ENCODE assay signal across 8 mouse cellular contexts in the genomic region with DNA sequence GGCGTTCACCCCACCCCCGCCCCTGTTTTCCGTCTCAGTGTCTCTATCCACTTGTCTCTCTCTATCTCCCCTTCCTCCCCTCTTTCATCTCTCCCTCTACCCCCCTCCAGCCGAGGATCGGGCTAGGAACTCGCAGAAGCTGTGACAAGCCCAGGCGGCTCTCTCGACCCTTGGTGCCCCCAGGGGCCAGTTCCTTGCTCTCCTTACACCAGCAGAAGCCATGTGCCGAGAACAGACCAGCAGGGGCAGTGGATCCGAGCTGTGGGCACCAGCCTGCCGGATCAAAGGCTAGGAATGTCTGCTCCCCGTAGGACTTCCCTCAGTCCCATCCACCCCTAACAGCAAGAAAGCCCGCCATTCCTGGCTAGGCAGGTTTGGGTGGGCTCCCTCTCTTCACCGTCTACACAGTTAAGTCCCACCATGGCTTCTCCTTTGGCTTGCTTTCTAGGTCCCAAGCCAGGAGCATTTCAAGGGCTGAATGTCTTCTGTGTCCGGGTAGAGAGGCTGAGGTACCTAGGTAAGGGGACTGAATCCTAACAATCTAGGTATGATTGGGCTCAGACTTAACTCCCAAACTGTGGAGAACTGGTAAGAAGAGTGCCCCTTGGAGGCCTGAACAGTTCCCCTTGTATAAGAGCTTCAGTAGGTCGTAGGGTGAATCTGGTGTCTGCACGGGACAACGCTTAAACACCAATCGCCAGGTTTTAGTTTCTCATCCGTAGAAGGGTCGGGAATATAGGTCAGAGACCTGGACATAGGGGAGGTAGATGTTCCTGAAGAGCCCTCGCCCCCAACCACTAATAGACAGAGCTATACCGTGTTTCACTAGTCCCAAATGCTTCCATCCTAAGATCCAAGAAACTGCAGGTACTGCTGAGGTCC. TPM values are rescaled to one million over a fixed set of nuclear protein-coding genes. Genes with fewer than 3 reads are reported as not detected.
DNase-seq lines count a peak whose midpoint lies in the region; ATAC-seq and TF ChIP-seq lines count a peak whose summit lies in the region.

No protein-coding gene starts in this region.

- TF ChIP-seq EP300 in heart, postnatal 0 days (IDR thresholded peaks at IDR 0.05; ENCODE audit: low read depth): no peak

- H3K4me3 ChIP-seq in heart, postnatal 0 days (ENCODE audit: low read depth, low read length): 0 out of 2 replicates have a peak overlapping the region, but pooled peaks have one; percentile 22
- peak overlapping the region; percentile 44 for H3K4me3 ChIP-seq in embryonic facial prominence, embryonic 13.5 days
- H3K4me3 ChIP-seq in intestine, embryonic 16.5 days (ENCODE audit: low read length): peak overlapping the region; percentile 41
- H3K4me3 ChIP-seq in neural tube, embryonic 14.5 days (ENCODE audit: low read depth, low read length): peak overlapping the region; percentile 37

- 0 out of 2 replicates have a peak overlapping the region, but pooled peaks have one; percentile 36 for H3K4me2 ChIP-seq in heart, postnatal 0 days (ENCODE audit: low read depth, low read length)
- H3K4me2 ChIP-seq in embryonic facial prominence, embryonic 13.5 days: peak overlapping the region; percentile 65
- H3K4me2 ChIP-seq in intestine, embryonic 16.5 days (ENCODE audit: low read depth, low read length): peak overlapping the region; percentile 55
- peak overlapping the region; percentile 72 for H3K4me2 ChIP-seq in neural tube, embryonic 14.5 days (ENCODE audit: low read depth, low read length)

- H3K9ac ChIP-seq in heart, postnatal 0 days (replicated peaks; ENCODE audit: low read depth, low read length): no peak overlapping the region
- 0 out of 2 replicates have a peak overlapping the region, but pooled peaks have one; percentile 55 for H3K9ac ChIP-seq in embryonic facial prominence, embryonic 13.5 days
- H3K9ac ChIP-seq in intestine, embryonic 16.5 days (ENCODE audit: low read depth, low read length): 0 out of 2 replicates have a peak overlapping the region, but pooled peaks have one; percentile 14
- H3K9ac ChIP-seq in neural tube, embryonic 14.5 days (replicated peaks; ENCODE audit: low read depth, low read length): no peak overlapping the region; the same call in 1 of the 2 replicates

- no peak for ATAC-seq in heart, postnatal 0 days (ENCODE audit: insufficient read depth, low read depth)
- ATAC-seq in embryonic facial prominence, embryonic 13.5 days (ENCODE audit: insufficient number of reproducible peaks, insufficient read depth, low FRiP score, low TSS enrichment, low read depth): no peak
- no peak for ATAC-seq in intestine, embryonic 16.5 days
- no peak for ATAC-seq in neural tube, embryonic 14.5 days (ENCODE audit: low read depth)
- ATAC-seq in inflammation-experienced regulatory T-cells, adult 6 months: no peak

- H3K27ac ChIP-seq in heart, postnatal 0 days (ENCODE audit: low read depth): no peak overlapping the region
- no peak overlapping the region for H3K27ac ChIP-seq in embryonic facial prominence, embryonic 13.5 days
- H3K27ac ChIP-seq in intestine, embryonic 16.5 days (ENCODE audit: low read length): no peak overlapping the region
- no peak overlapping the region for H3K27ac ChIP-seq in neural tube, embryonic 14.5 days (ENCODE audit: low read depth, low read length)

- no peak for DNase-seq in heart, postnatal 0 days (ENCODE audit: low spot score)
- no peak for DNase-seq in heart, postnatal 4 days
- no peak for DNase-seq in ovary, postnatal 14 days (ENCODE audit: low spot score)
- DNase-seq in adrenal gland, postnatal 36 days: no peak

- peaks cover 97% of the 10 kb centered on the region for H3K27me3 ChIP-seq in heart, postnatal 0 days (ENCODE audit: control insufficient read depth, insufficient read depth, low read length)
- peaks cover 100% of the 10 kb centered on the region for H3K27me3 ChIP-seq in embryonic facial prominence, embryonic 13.5 days
- peaks cover 64% of the 10 kb centered on the region for H3K27me3 ChIP-seq in intestine, embryonic 16.5 days (replicated peaks; ENCODE audit: control insufficient read depth, insufficient read depth, low read length)
- H3K27me3 ChIP-seq in neural tube, embryonic 14.5 days (ENCODE audit: control insufficient read depth, insufficient read depth, low read length): peaks cover 32% of the 10 kb centered on the region

- no peaks in the 10 kb centered on the region for H3K36me3 ChIP-seq in heart, postnatal 0 days (replicated peaks; ENCODE audit: control insufficient read depth, insufficient read depth, low read length)
- H3K36me3 ChIP-seq in embryonic facial prominence, embryonic 13.5 days: no peaks in the 10 kb centered on the region
- H3K36me3 ChIP-seq in intestine, embryonic 16.5 days (ENCODE audit: control insufficient read depth, insufficient read depth, low read length): no peaks in the 10 kb centered on the region
- no peaks in the 10 kb centered on the region for H3K36me3 ChIP-seq in neural tube, embryonic 14.5 days (ENCODE audit: control insufficient read depth, insufficient read depth, low read length)

- WGBS in heart, postnatal 0 days: under 1% methylated on average over 23 of the region's 23 CpGs
- 1% methylated on average over 23 of the region's 23 CpGs for WGBS in embryonic facial prominence, embryonic 13.5 days
- under 1% methylated on average over 23 of the region's 23 CpGs for WGBS in intestine, embryonic 16.5 days
- WGBS in neural tube, embryonic 14.5 days: 2% methylated on average over 23 of the region's 23 CpGs

- no peaks in the 10 kb centered on the region for H3K9me3 ChIP-seq in heart, postnatal 0 days (replicated peaks; ENCODE audit: control insufficient read depth, low read length)
- H3K9me3 ChIP-seq in embryonic facial prominence, embryonic 13.5 days: no peaks in the 10 kb centered on the region
- no peaks in the 10 kb centered on the region for H3K9me3 ChIP-seq in intestine, embryonic 16.5 days (ENCODE audit: control insufficient read depth, low read length)
- H3K9me3 ChIP-seq in neural tube, embryonic 14.5 days (ENCODE audit: control insufficient read depth, low read length): no peaks in the 10 kb centered on the region

- no peaks in the 10 kb centered on the region for H3K4me1 ChIP-seq in heart, postnatal 0 days (ENCODE audit: control insufficient read depth, insufficient read depth)
- H3K4me1 ChIP-seq in embryonic facial prominence, embryonic 13.5 days: peaks cover 35% of the 10 kb centered on the region
- H3K4me1 ChIP-seq in intestine, embryonic 16.5 days (ENCODE audit: control insufficient read depth, insufficient read depth, low read length): peaks cover 8% of the 10 kb centered on the region; the same call in 1 of the 2 replicates
- H3K4me1 ChIP-seq in neural tube, embryonic 14.5 days (ENCODE audit: control insufficient read depth, insufficient read depth, low read length): peaks cover 10% of the 10 kb centered on the region; the same call in 1 of the 2 replicates

- TF ChIP-seq CTCF in heart, postnatal 0 days (IDR thresholded peaks at IDR 0.05; ENCODE audit: low read depth): no peak

RNA-seq across cellular contexts. Expression of a gene that starts 1.2 kb away (rescaled TPM):
- total RNA-seq in heart, postnatal 0 days (2014; rRNA removed; ENCODE audit: low replicate concordance): not detected in 2 replicates
- not detected in 2 replicates for polyA plus RNA-seq in heart, postnatal 0 days (2015; fragmentation: Nextera tagmentation; extraction: Ambion mirVana)
- not detected for total RNA-seq in heart, postnatal 4 days (2021)
- polyA plus RNA-seq in embryonic facial prominence, embryonic 13.5 days (2015; fragmentation: Nextera tagmentation; extraction: Ambion mirVana): 10.0 and 11.7 TPM in 2 replicates
- polyA plus RNA-seq in intestine, embryonic 16.5 days (2015; fragmentation: Nextera tagmentation; extraction: Ambion mirVana): 0.39 and 0.51 TPM in 2 replicates
- polyA plus RNA-seq in neural tube, embryonic 14.5 days (2014; fragmentation: Nextera tagmentation; extraction: Ambion mirVana): 9.5 and 11.2 TPM in 2 replicates
- 1 to 10 TPM in 1 of 2 experiments, not detected in 1; 1.1 TPM for total RNA-seq in adrenal gland, postnatal 36 days (2021)
- 1 to 10 TPM in 2 of 3 experiments, under 1 TPM in 1; 0.53 to 2.9 (median 2.3) TPM for polyA plus RNA-seq in inflammation-experienced regulatory T-cells, adult 6 months (2017; shearing (Covaris generic))

RNA-seq across cellular contexts. Expression of a gene that starts 23.1 kb away (rescaled TPM):
- 0.92 and 3.7 TPM in 2 replicates for total RNA-seq in heart, postnatal 0 days (2014; rRNA removed; ENCODE audit: low replicate concordance)
- 0.43 and 0.59 TPM in 2 replicates for polyA plus RNA-seq in heart, postnatal 0 days (2015; fragmentation: Nextera tagmentation; extraction: Ambion mirVana)
- total RNA-seq in heart, postnatal 4 days (2021): 1 to 10 TPM; 1.0 to 1.2 TPM
- polyA plus RNA-seq in embryonic facial prominence, embryonic 13.5 days (2015; fragmentation: Nextera tagmentation; extraction: Ambion mirVana): 4.4 and 4.8 TPM in 2 replicates
- polyA plus RNA-seq in intestine, embryonic 16.5 days (2015; fragmentation: Nextera tagmentation; extraction: Ambion mirVana): 0.05 and 0.06 TPM in 2 replicates
- 0.14 and 0.25 TPM in 2 replicates for polyA plus RNA-seq in neural tube, embryonic 14.5 days (2014; fragmentation: Nextera tagmentation; extraction: Ambion mirVana)
- total RNA-seq in adrenal gland, postnatal 36 days (2021): under 1 TPM; 0.13 to 0.20 TPM
- polyA plus RNA-seq in inflammation-experienced regulatory T-cells, adult 6 months (2017; shearing (Covaris generic)): not detected

Comparison
In these comparisons a context has a peak if more than half of its experiments do, and no peak if none do; other contexts are left out.
1. H3K9ac ChIP-seq: peak in embryonic facial prominence, embryonic 13.5 days (single experiment) and intestine, embryonic 16.5 days (single experiment); none in heart, postnatal 0 days (single experiment) and neural tube, embryonic 14.5 days (single experiment).
2. Peak in every context shown above with its lines, with median percentiles within 50 percentile points of each other: H3K4me2 ChIP-seq and H3K4me3 ChIP-seq.